Comparison of ENCODE assay signal across 25 mouse cellular contexts in genomic region chr13:59798306-59798705, GRCm38 (mm10). TPM values are rescaled to one million over a fixed set of nuclear protein-coding genes. Genes with fewer than 3 reads are reported as not detected.
DNase-seq lines count a peak whose midpoint lies in the region; ATAC-seq lines count a peak whose summit lies in the region.
"Had no signal": no experiment of that assay in that cellular context is flagged by ENCODE, and none has a peak within 500 bp of the region (broad histone marks: within the 10 kb centered on the region; RNA-seq: fewer than 3 reads in every experiment).

No protein-coding gene starts in this region.

- H3K9ac ChIP-seq in liver, embryonic 11.5 days (ENCODE audit: low read depth, low read length) = no peak overlapping the region; the same call in 1 of the 2 replicates
- peak overlapping the region; percentile 45 for H3K9ac ChIP-seq in liver, embryonic 12.5 days
- peak overlapping the region; percentile 20; the same call in 1 of the 2 replicates for H3K9ac ChIP-seq in liver, embryonic 16.5 days (ENCODE audit: low read depth, low read length)
- H3K9ac ChIP-seq: forebrain, embryonic 13.5 days; forebrain, postnatal 0 days; hindbrain, embryonic 12.5 days had no signal

- H3K9me3 ChIP-seq in liver, embryonic 11.5 days (ENCODE audit: control insufficient read depth, low read length) = no peaks in the 10 kb centered on the region
- no peaks in the 10 kb centered on the region for H3K9me3 ChIP-seq in liver, embryonic 12.5 days (replicated peaks)
- H3K9me3 ChIP-seq in liver, embryonic 16.5 days (replicated peaks; ENCODE audit: control insufficient read depth, low read length) = no peaks in the 10 kb centered on the region
- H3K9me3 ChIP-seq: embryonic facial prominence, embryonic 10.5 days; forebrain, embryonic 13.5 days; heart, embryonic 10.5 days; hindbrain, embryonic 12.5 days had no signal

- WGBS in liver, embryonic 11.5 days = 91% methylated on average over 1 of the region's 1 CpGs
- WGBS in liver, embryonic 12.5 days (ENCODE audit: insufficient replicate concordance) = 86% methylated on average over 1 of the region's 1 CpGs
- WGBS in liver, embryonic 16.5 days (ENCODE audit: insufficient replicate concordance) = 96% methylated on average over 1 of the region's 1 CpGs

- no peak overlapping the region for H3K4me2 ChIP-seq in liver, embryonic 11.5 days
- no peak overlapping the region for H3K4me2 ChIP-seq in liver, embryonic 12.5 days
- no peak overlapping the region for H3K4me2 ChIP-seq in liver, embryonic 16.5 days (ENCODE audit: low read depth, low read length)
- H3K4me2 ChIP-seq: forebrain, embryonic 13.5 days; hindbrain, embryonic 12.5 days had no signal

- no peaks in the 10 kb centered on the region for H3K27me3 ChIP-seq in liver, embryonic 11.5 days (replicated peaks; ENCODE audit: control insufficient read depth, insufficient read depth, low read length)
- H3K27me3 ChIP-seq in liver, embryonic 12.5 days (replicated peaks) = no peaks in the 10 kb centered on the region
- no peaks in the 10 kb centered on the region for H3K27me3 ChIP-seq in liver, embryonic 16.5 days (ENCODE audit: control insufficient read depth, insufficient read depth, low read depth, low read length)
- no peaks in the 10 kb centered on the region for H3K27me3 ChIP-seq in splenic B cell, adult 2 months (ENCODE audit: control insufficient read depth, insufficient read depth, low read length, poor library complexity, severe bottlenecking)
- H3K27me3 ChIP-seq: forebrain, embryonic 13.5 days; hindbrain, embryonic 12.5 days had no signal

- no peak for ATAC-seq in liver, embryonic 11.5 days (replicated peaks; ENCODE audit: low FRiP score)
- no peak for ATAC-seq in liver, embryonic 12.5 days
- ATAC-seq in liver, embryonic 16.5 days (ENCODE audit: low read depth) = no peak
- no peak for ATAC-seq in inflammation-experienced regulatory T-cells, adult 6 months
- ATAC-seq: forebrain, embryonic 13.5 days; forebrain, postnatal 0 days had no signal

- peak overlapping the region; percentile 47; the same call in 1 of the 2 replicates for H3K27ac ChIP-seq in liver, embryonic 11.5 days (ENCODE audit: low read depth, low read length)
- H3K27ac ChIP-seq in liver, embryonic 12.5 days = peak overlapping the region; percentile 97
- peak overlapping the region; percentile 84 for H3K27ac ChIP-seq in liver, embryonic 16.5 days (ENCODE audit: low read length)
- H3K27ac ChIP-seq: embryonic facial prominence, embryonic 10.5 days; forebrain, embryonic 13.5 days; gastrocnemius, adult 2 months; heart, embryonic 10.5 days; hindbrain, embryonic 12.5 days had no signal

- DNase-seq in liver, embryonic 11.5 days (ENCODE audit: low spot score) = no peak
- no peak for DNase-seq in liver
- peak; percentile 15 for DNase-seq in splenic B cell, adult 2 months (ENCODE audit: low read depth, low spot score)
- no peak for DNase-seq in adrenal gland, adult (ENCODE audit: inconsistent age in 2 of 2, low spot score in 1 of 2)
- DNase-seq in kidney, postnatal 4 days = no peak
- DNase-seq: adrenal gland, adult 8-10 months; adrenal gland, postnatal 36 days; cerebellum, adult 11-12 months; cerebellum, adult 9-11 months; cerebellum, postnatal 36 days; forebrain, postnatal 0 days; gastrocnemius, adult 2 months; gastrocnemius, postnatal 36 days; heart, adult 18-20 months; heart, postnatal 10 days; heart, postnatal 4 days had no signal

- H3K36me3 ChIP-seq in liver, embryonic 11.5 days (ENCODE audit: control insufficient read depth, insufficient read depth, low read length) = peaks cover 84% of the 10 kb centered on the region
- H3K36me3 ChIP-seq in liver, embryonic 12.5 days = peaks cover 100% of the 10 kb centered on the region
- H3K36me3 ChIP-seq in liver, embryonic 16.5 days (ENCODE audit: control insufficient read depth, insufficient read depth) = peaks cover 97% of the 10 kb centered on the region
- peaks cover 21% of the 10 kb centered on the region for H3K36me3 ChIP-seq in splenic B cell, adult 2 months (ENCODE audit: control insufficient read depth, insufficient read depth, low read length, poor library complexity, severe bottlenecking)

- peaks cover 22% of the 10 kb centered on the region for H3K4me1 ChIP-seq in liver, embryonic 11.5 days (replicated peaks; ENCODE audit: control insufficient read depth, insufficient read depth, low read length)
- peaks cover 68% of the 10 kb centered on the region for H3K4me1 ChIP-seq in liver, embryonic 12.5 days
- H3K4me1 ChIP-seq in liver, embryonic 16.5 days (ENCODE audit: control insufficient read depth, low read depth, low read length) = peaks cover 49% of the 10 kb centered on the region
- H3K4me1 ChIP-seq: embryonic facial prominence, embryonic 10.5 days; forebrain, embryonic 13.5 days; heart, embryonic 10.5 days; hindbrain, embryonic 12.5 days had no signal

- no peak overlapping the region for H3K4me3 ChIP-seq in liver, embryonic 11.5 days (ENCODE audit: low read depth, low read length)
- no peak overlapping the region for H3K4me3 ChIP-seq in liver, embryonic 12.5 days
- H3K4me3 ChIP-seq in liver, embryonic 16.5 days (ENCODE audit: low read depth, low read length) = no peak overlapping the region
- H3K4me3 ChIP-seq: embryonic facial prominence, embryonic 10.5 days; forebrain, embryonic 13.5 days; gastrocnemius, adult 2 months; heart, embryonic 10.5 days; hindbrain, embryonic 12.5 days had no signal

RNA-seq across cellular contexts. Expression of gene Gm49354, which starts 16.3 kb away (rescaled TPM):
- not detected in 2 replicates for polyA plus RNA-seq in liver, embryonic 11.5 days (2014; fragmentation: Nextera tagmentation; extraction: Ambion mirVana)
- polyA plus RNA-seq in liver, embryonic 12.5 days (2016; fragmentation: Nextera tagmentation; extraction: Ambion mirVana) = not detected in 2 replicates
- polyA plus RNA-seq in liver, embryonic 16.5 days (2015; fragmentation: Nextera tagmentation; extraction: Ambion mirVana) = not detected in 2 replicates
- not detected for polyA plus RNA-seq in inflammation-experienced regulatory T-cells, adult 6 months (2017; shearing (Covaris generic))
- polyA plus RNA-seq: embryonic facial prominence, embryonic 10.5 days; embryonic facial prominence, embryonic 14.5 days; forebrain, embryonic 13.5 days; forebrain, postnatal 0 days; heart, embryonic 10.5 days; heart, embryonic 14.5 days; hindbrain, embryonic 12.5 days had no signal

RNA-seq across cellular contexts. Expression of gene Tut7, which starts 24.6 kb away (rescaled TPM):
- 68.2 and 69.5 TPM in 2 replicates for polyA plus RNA-seq in liver, embryonic 11.5 days (2014; fragmentation: Nextera tagmentation; extraction: Ambion mirVana)
- 66.3 and 74.4 TPM in 2 replicates for polyA plus RNA-seq in liver, embryonic 12.5 days (2016; fragmentation: Nextera tagmentation; extraction: Ambion mirVana)
- 57.3 and 59.6 TPM in 2 replicates for polyA plus RNA-seq in liver, embryonic 16.5 days (2015; fragmentation: Nextera tagmentation; extraction: Ambion mirVana)
- 10 to 100 TPM; 67.6 to 73.9 (median 72.7) TPM for polyA plus RNA-seq in inflammation-experienced regulatory T-cells, adult 6 months (2017; shearing (Covaris generic))

RNA-seq across cellular contexts. Expression of gene Isca1, which starts 28.7 kb away (rescaled TPM):
- polyA plus RNA-seq in liver, embryonic 11.5 days (2014; fragmentation: Nextera tagmentation; extraction: Ambion mirVana) = 173 and 181 TPM in 2 replicates
- polyA plus RNA-seq in liver, embryonic 12.5 days (2016; fragmentation: Nextera tagmentation; extraction: Ambion mirVana) = 216 and 223 TPM in 2 replicates
- polyA plus RNA-seq in liver, embryonic 16.5 days (2015; fragmentation: Nextera tagmentation; extraction: Ambion mirVana) = 224 and 231 TPM in 2 replicates
- 10 to 100 TPM; 50.8 to 59.8 (median 57.7) TPM for polyA plus RNA-seq in inflammation-experienced regulatory T-cells, adult 6 months (2017; shearing (Covaris generic))

RNA-seq across cellular contexts. Expression of gene 1700014D04Rik, which starts 51.8 kb away (rescaled TPM):
- not detected in 2 replicates for polyA plus RNA-seq in liver, embryonic 11.5 days (2014; fragmentation: Nextera tagmentation; extraction: Ambion mirVana)
- not detected in 2 replicates for polyA plus RNA-seq in liver, embryonic 12.5 days (2016; fragmentation: Nextera tagmentation; extraction: Ambion mirVana)
- not detected in 2 replicates for polyA plus RNA-seq in liver, embryonic 16.5 days (2015; fragmentation: Nextera tagmentation; extraction: Ambion mirVana)
- not detected for polyA plus RNA-seq in inflammation-experienced regulatory T-cells, adult 6 months (2017; shearing (Covaris generic))
- polyA plus RNA-seq: embryonic facial prominence, embryonic 14.5 days; forebrain, embryonic 13.5 days; heart, embryonic 10.5 days; heart, embryonic 14.5 days; hindbrain, embryonic 12.5 days had no signal

Comparison
In these comparisons a context has a peak if more than half of its experiments do, and no peak if none do; other contexts are left out.
1. H3K27ac ChIP-seq: peak in every context shown above with its lines; median percentile 97 in liver, embryonic 12.5 days; 84 in liver, embryonic 16.5 days; 47 in liver, embryonic 11.5 days.